ENCODE assay signal across 18 mouse cellular contexts in the genomic region with DNA sequence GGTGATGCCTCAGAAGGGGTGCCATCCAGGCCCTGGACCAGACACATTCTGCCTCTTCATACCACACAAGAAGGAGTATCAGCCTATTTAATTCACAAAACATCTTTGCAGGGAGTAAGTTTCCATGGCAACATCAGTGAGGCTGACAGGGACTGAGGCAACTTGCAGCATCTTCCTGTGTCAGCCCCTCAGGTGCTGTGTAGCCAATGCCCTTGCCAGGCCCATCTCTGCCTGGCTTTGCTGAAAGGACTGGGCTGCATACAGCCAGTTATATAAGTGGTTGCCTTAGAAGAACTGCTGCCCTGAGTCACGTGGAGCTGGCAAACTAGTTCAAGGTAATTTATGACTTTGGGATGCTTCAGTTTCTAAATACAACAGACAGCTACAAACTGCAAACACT.
DNase-seq lines count a peak whose midpoint lies in the region; ATAC-seq and TF ChIP-seq lines count a peak whose summit lies in the region.
"Had no signal": no experiment of that assay in that cellular context is flagged by ENCODE, and none has a peak within 500 bp of the region (broad histone marks: within the 10 kb centered on the region; RNA-seq: fewer than 3 reads in every experiment).

No protein-coding gene starts in this region.

- no peaks in the 10 kb centered on the region for H3K9me3 ChIP-seq in hindbrain, postnatal 0 days (ENCODE audit: low read length)
- H3K9me3 ChIP-seq in hindbrain, embryonic 13.5 days, result no peaks in the 10 kb centered on the region
- H3K9me3 ChIP-seq in midbrain, embryonic 16.5 days (replicated peaks; ENCODE audit: control insufficient read depth, low read length, poor library complexity, severe bottlenecking), result no peaks in the 10 kb centered on the region
- H3K9me3 ChIP-seq: neural tube, embryonic 13.5 days had no signal

- TF ChIP-seq CTCF in hindbrain, postnatal 0 days (IDR thresholded peaks at IDR 0.05; ENCODE audit: low read depth), result no peak

- WGBS in hindbrain, postnatal 0 days, result 46% methylated on average over 1 of the region's 1 CpGs
- 59% methylated on average over 1 of the region's 1 CpGs for WGBS in hindbrain, embryonic 13.5 days
- 45% methylated on average over 1 of the region's 1 CpGs for WGBS in midbrain, embryonic 16.5 days

- no peak overlapping the region for H3K27ac ChIP-seq in hindbrain, postnatal 0 days
- H3K27ac ChIP-seq in hindbrain, embryonic 13.5 days, result no peak overlapping the region
- H3K27ac ChIP-seq in midbrain, embryonic 16.5 days (ENCODE audit: low read length), result peak overlapping the region; percentile 8; the same call in 1 of the 2 replicates
- H3K27ac ChIP-seq: neural tube, embryonic 13.5 days had no signal

- H3K9ac ChIP-seq in hindbrain, postnatal 0 days (replicated peaks; ENCODE audit: low read length), result no peak overlapping the region
- no peak overlapping the region for H3K9ac ChIP-seq in hindbrain, embryonic 13.5 days
- no peak overlapping the region for H3K9ac ChIP-seq in midbrain, embryonic 16.5 days (ENCODE audit: low read depth, low read length)
- H3K9ac ChIP-seq: neural tube, embryonic 13.5 days had no signal

- 0 out of 2 replicates have a peak, but pooled peaks have one; percentile 43 for ATAC-seq in hindbrain, postnatal 0 days
- ATAC-seq in hindbrain, embryonic 13.5 days (ENCODE audit: low FRiP score), result no peak
- peak; percentile 87 for ATAC-seq in midbrain, embryonic 16.5 days

- no peaks in the 10 kb centered on the region for H3K4me1 ChIP-seq in hindbrain, postnatal 0 days (ENCODE audit: insufficient read depth, low read length)
- peaks cover 11% of the 10 kb centered on the region for H3K4me1 ChIP-seq in hindbrain, embryonic 13.5 days (replicated peaks)
- peaks cover 11% of the 10 kb centered on the region for H3K4me1 ChIP-seq in midbrain, embryonic 16.5 days (ENCODE audit: control insufficient read depth, insufficient read depth, low read length)

- no peak overlapping the region for H3K4me2 ChIP-seq in hindbrain, postnatal 0 days (ENCODE audit: low read depth, low read length)
- no peak overlapping the region for H3K4me2 ChIP-seq in hindbrain, embryonic 13.5 days
- H3K4me2 ChIP-seq in midbrain, embryonic 16.5 days (ENCODE audit: low read length), result no peak overlapping the region
- H3K4me2 ChIP-seq: neural tube, embryonic 13.5 days had no signal

- no peaks in the 10 kb centered on the region for H3K36me3 ChIP-seq in hindbrain, postnatal 0 days (ENCODE audit: insufficient read depth, low read length)
- no peaks in the 10 kb centered on the region for H3K36me3 ChIP-seq in hindbrain, embryonic 13.5 days
- H3K36me3 ChIP-seq in midbrain, embryonic 16.5 days (ENCODE audit: control insufficient read depth, insufficient read depth, low read length), result no peaks in the 10 kb centered on the region
- H3K36me3 ChIP-seq: neural tube, embryonic 13.5 days had no signal

- H3K4me3 ChIP-seq in hindbrain, postnatal 0 days (ENCODE audit: low read length), result no peak overlapping the region
- H3K4me3 ChIP-seq in hindbrain, embryonic 13.5 days, result no peak overlapping the region
- no peak overlapping the region for H3K4me3 ChIP-seq in midbrain, embryonic 16.5 days (ENCODE audit: low read depth, low read length)
- H3K4me3 ChIP-seq: neural tube, embryonic 13.5 days had no signal

- peak; percentile 2 to 25 for DNase-seq in adrenal gland, postnatal 36 days
- no peak for DNase-seq in adrenal gland, adult 18-20 months (ENCODE audit: low spot score in 2 of 2)
- DNase-seq in hindbrain, postnatal 0 days (ENCODE audit: low spot score), result peak; percentile 51
- peak; percentile 36 to 63 for DNase-seq in left cerebral cortex, postnatal 25 days (ENCODE audit: low spot score in 2 of 2)
- no peak for DNase-seq in left cerebral cortex, postnatal 4 days
- DNase-seq in neural tube, embryonic 10.5 days (ENCODE audit: extremely low spot score, low spot score), result no peak
- DNase-seq: cerebellum, adult 2 months; gastrocnemius, postnatal 14 days; heart, postnatal 10 days; kidney, postnatal 14 days; layer of hippocampus, postnatal 36 days; liver; lung, adult 18-20 months; lung, postnatal 4 days; thymus, postnatal 4 days had no signal

- no peaks in the 10 kb centered on the region for H3K27me3 ChIP-seq in hindbrain, postnatal 0 days (ENCODE audit: insufficient read depth, low read length)
- H3K27me3 ChIP-seq in hindbrain, embryonic 13.5 days, result no peaks in the 10 kb centered on the region
- H3K27me3 ChIP-seq in midbrain, embryonic 16.5 days (ENCODE audit: control insufficient read depth, insufficient read depth, low read depth, low read length), result no peaks in the 10 kb centered on the region
- H3K27me3 ChIP-seq: neural tube, embryonic 13.5 days had no signal

- intact Hi-C loops in left cerebral cortex, postnatal 25 days (cut with DNase I), result no loop called here
- intact Hi-C loops in left cerebral cortex, postnatal 4 days (cut with DNase I), result no loop called here

Comparison
In these comparisons a context has a peak if more than half of its experiments do, and no peak if none do; other contexts are left out.
1. DNase-seq: peak in adrenal gland, postnatal 36 days (2 of 2), hindbrain, postnatal 0 days (single experiment) and left cerebral cortex, postnatal 25 days (2 of 2); none in adrenal gland, adult 18-20 months (0 of 2), left cerebral cortex, postnatal 4 days (single experiment) and neural tube, embryonic 10.5 days (single experiment).